Mouse (Mus musculus): ENCODE results near the gene Tmem190.

The Tmem190 gene

DNA sequence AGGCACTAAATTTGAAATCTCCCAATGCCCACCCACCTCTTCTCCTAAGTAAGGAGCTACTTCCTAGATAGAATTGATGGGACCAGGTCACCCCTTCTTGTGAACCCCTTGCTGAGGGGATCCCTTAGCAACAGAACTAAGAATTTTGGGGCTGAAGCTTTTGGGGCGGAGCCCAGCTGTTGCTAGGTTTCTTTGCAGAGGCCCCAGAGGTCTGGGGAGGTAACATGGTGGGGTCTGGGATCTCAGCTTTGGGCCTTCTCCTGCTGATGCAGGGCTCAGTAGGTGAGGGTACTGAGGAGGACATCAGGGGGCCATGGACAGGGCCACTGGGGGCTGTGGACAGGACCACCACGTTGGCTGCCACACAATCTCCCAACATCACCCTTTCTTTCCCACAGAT, at the start of gene Tmem190, which contains the start of gene Il11:
Gene Tmem190, plus strand, starts transcription at position 179 of the 400 bp plus-strand sequence.
Gene Il11, minus strand, starts transcription at position 101 of the 400 bp plus-strand sequence.
- DNase-seq (ENCODE audit: low spot score in 2 of 2), result no peak

DNA sequence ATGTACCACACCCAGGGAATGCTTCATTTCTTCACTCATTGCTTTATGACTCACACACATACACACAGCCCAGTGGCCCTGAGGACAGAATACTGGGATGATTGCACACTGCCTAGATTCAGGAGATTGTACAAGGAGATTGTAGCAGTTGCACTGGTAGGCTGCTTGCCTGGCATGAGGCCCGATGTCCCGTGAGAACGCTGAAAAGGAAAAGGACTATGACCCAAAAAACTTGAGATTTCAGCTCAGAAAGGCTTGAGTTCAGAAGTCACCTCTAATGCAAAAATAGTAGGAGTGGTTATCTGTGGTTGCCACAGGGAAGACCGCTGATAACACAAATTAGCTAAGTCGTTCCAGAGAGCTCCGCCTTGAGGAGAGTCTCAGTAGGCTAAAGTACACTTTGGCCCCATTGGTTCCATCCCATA, 49.8 kb upstream of the Tmem190 start:
- no peak for DNase-seq (ENCODE audit: low spot score in 2 of 2)

DNA sequence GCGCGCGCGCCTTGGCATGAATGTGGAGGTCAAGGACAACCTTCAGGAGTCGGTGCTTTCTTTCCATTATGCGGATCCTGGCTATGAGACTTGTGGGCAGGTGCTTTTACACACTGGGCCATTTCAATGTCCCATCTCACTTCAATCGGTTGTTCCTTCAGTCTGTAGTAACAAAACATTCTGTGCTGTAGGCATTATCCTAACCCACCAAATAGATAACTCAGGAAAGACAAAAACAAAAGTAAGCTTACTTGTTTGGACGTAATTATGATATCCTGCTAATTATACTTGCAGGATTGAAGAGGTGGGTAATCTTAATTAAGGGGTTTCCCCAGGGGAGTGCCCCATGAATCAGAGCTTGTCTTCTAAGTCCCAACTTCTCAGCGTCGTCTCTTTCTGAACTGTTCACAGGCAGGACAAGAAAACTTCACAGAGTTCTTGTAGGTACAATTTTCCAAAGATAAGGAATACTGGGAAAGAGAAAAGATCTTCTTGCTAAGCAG, 43.6 kb upstream of the Tmem190 start:
- no peak for DNase-seq (ENCODE audit: low spot score in 2 of 2)

DNA sequence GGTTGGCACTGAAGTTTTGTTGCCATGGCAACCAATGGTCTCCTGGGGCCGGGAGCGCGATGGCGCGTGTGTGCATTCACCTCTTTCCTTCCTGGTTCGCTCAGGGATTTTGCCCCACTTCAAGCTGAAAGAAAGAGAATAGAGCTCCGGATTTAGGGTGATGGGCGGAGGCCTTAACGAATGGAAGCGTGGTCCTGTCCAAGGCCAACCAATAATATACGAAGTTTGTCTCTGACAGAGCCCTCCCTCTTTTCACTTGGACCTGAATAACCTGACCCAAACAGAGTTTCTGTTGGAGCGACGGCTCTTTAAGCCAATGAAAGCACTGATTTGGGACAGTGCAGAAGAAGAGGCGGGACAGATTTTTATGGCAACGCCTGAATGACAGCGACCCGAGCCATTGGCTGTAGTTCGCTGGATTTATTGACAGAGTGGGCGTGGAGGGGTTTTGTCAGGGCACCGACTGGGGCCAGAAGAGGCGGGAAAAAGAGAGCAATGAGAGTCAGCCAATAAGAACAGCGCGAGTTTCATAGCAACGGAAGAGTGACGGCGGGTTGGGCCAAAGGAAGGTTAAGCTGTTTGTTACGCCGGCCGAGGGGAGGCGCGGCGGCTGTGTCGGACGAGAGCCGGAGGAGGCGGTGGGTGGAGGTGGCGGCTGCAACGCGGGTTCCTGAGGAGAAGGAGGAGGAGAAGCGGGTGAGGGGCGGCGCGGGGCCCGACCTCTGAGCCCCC, 43.0 kb upstream of the Tmem190 start, which contains the start of gene Kmt5c:
Gene Kmt5c, plus strand, starts transcription at position 572 of the 732 bp plus-strand sequence.
- peak; percentile 97 to 98 for DNase-seq (ENCODE audit: low spot score in 2 of 2)

DNA sequence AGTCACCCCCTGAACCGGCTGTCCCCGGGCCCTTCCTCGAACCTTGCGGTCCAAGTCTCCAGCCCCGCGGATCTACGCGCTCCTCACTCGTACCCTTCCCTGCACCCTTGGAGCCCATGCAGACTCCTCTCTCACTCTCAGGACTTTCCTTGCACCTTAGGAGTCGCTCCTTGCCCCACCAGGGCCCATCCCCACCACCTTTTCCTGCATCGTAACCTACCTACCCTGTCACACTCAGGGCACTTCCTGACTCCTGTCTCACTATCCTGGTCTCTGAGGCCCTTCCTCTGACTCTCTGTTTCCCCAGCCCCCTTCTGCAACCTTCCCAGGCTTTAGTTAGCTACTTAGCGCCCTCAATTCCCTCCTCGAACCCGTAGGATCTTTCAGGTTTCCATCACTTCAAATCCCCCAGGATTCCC, 42.4 kb upstream of the Tmem190 start:
- peak in 1 of 2 experiments; percentile 14 for DNase-seq (ENCODE audit: low spot score in 2 of 2)

DNA sequence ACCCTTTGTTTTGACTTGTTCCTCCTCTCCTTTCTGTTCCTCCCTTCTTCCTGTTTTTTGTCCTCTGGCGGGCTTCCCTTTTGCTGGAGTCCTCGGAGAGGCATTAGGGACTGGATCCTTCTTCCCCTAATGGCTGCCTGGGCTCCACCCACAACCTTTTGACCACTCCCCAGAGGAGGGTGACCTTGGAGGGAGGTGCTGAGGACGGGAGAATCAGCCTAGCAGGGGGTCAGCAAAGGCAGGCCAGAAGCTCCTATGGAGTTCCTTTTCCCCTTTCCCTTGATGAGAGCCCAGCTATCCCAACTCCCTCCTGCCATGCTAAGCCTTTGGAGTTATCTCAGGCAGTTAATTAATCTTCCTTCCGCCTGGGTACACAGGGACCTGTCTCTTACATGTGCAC, 41.6 kb upstream of the Tmem190 start:
- peak; percentile 46 to 65 for DNase-seq (ENCODE audit: low spot score in 2 of 2)

DNA sequence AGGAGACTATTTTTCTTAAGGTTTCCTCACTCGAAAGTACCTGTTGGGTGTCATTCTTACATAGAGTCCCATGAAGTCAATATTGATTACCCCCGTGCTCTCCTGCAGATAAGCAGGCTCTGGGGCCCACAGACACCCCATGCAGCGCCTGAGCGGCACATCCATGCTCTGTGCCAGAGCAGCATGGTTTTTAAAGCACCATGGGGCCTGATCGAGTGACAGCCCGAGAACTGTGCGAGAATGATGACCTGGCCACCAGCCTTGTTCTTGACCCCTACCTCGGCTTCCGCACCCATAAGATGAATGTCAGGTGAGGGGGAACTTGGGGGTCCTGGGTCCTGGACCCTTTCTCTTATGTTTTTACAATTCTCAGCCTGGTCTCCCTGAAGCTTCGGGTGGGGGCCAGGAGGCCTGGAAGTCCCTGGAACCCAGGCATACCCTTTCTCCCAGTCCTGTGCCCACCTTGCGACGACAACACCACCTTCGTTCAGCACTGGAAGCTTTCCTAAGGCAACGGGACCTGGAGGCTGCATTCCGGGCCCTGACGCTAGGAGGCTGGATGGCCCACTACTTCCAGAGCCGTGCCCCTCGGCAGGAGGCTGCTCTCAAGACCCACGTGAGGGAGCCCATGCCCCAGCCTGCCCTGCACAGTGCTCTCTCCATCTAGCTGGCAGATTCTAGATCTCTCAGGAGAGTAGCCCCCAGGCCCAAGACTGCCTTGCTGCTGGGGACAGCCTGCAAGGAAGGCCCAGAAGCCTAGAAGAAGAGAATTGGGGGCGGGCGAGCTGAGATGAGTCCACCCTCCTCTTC, 40.9 kb upstream of the Tmem190 start:
- DNase-seq (ENCODE audit: low spot score in 2 of 2), result no peak

DNA sequence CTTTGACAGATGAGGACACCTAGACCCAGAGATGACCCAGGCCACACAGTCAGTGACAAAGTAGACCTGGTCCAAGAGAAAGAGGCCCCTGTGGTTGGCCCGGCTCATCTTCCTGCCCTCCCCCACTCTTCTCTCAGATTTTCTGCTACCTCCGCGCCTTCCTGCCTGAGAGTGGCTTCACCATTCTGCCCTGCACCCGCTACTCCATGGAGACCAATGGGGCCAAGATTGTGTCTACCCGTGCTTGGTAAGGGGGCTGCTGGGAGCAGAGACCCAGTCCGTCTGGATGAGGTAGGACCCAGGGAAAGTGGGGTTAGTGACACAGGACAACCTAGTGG, 40.3 kb upstream of the Tmem190 start:
- no peak for DNase-seq (ENCODE audit: low spot score in 2 of 2)

DNA sequence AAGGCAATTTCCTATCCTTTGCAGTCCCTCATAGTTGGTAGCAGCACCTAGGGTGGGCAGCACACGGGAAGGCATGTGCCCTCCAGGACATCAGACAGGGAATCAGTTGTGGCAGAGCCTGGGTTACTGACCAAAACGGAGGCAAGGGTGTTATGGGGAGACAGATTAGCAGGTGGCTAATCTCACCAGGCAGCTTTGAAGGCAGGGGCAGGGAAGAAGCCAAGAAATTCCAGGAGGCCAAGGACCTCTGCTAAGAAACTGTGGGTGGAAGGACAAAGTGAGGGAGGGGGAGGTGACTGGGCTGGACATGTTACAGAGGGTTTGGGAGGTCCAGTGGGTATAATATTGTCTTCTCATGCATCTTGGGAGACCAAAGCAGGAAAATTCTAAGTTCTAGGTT, 39.4 kb upstream of the Tmem190 start:
- no peak for DNase-seq (ENCODE audit: low spot score in 2 of 2)

DNA sequence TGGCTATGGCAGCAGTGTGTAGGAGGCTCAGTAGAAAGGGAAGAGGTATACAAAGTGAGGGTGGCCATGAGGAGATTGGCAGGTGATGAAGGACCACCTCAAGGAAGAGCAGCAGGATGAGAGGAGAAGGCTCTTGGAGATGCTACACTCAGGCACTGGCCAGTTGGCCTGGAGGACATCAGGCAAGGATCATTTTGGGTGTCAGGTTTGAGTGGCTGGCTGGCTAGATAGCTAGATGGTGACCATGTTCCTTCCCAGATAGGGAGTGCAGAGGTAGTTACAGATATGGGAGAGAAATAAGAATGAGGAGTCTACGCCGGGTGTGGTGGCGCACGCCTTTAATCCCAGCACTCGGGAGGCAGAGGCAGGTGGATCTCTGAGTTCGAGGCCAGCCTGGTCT, 37.9 kb upstream of the Tmem190 start:
- no peak for DNase-seq (ENCODE audit: low spot score in 2 of 2)

DNA sequence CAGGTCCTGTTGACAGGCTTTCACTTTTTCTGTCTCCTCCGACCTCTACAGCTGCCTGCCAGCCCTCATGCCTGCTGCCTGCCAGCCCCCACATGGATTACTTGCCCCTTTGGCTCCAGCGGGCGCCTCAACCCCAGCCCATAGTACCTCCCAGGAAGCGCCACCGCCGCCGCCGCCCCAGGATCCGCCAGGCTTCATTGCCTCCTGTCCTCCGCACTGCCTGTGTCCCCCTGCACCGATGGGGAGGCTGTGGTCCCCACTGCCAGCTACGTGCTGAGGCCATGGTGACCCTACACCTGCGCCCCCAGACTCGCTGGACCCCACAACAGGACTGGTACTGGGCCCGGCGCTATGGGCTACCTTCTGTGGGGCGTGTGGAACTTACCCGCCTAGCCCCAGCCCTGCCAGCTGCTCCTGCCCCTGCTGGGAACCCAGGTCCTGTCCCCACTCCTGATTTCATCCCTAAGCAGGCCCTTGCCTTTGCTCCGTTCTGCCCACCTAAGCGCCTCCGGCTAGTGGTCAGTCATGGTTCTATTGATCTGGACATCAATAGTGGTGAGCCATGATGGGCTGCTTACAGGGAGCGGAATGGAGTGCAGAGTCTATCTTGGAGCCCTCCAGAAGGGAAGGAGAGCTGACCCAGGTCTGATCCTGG, 36.3 kb upstream of the Tmem190 start:
- no peak for DNase-seq (ENCODE audit: low spot score in 2 of 2)

DNA sequence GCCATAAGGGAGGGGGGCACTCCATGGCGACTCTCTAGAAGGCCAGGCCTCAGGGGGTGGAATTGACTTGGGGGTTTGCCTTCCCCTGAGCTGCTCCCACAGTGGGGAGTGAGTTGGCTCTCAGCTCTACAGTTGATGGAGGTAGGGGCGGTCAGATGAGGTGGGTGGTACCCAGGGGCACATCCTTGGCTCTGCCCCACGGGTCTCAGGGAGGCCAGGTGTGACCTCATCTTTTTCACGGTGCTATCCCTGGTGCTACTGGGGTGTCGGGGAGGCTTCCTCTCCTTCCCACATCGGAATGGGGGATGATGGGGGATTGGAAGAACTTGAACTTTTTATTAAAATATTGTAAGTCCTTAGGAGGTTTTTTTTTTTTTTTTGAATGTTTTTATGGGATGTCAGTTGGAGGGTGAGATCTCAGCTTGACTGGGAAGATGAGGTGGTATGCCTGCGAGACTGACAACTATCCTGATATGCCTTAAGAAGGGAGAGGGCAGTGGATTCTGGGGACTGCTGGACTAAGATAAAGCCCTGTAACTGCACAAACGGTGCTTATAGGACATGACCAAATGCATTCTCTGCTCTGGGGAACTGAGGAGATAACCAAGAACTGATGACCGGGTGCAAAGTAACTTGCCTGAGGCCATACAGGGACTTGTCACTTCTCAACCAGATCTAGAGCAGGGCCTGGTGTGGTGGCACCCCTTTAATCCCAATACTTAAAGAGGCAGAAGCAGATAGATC, 35.4 kb upstream of the Tmem190 start:
- DNase-seq (ENCODE audit: low spot score in 2 of 2), result no peak

DNA sequence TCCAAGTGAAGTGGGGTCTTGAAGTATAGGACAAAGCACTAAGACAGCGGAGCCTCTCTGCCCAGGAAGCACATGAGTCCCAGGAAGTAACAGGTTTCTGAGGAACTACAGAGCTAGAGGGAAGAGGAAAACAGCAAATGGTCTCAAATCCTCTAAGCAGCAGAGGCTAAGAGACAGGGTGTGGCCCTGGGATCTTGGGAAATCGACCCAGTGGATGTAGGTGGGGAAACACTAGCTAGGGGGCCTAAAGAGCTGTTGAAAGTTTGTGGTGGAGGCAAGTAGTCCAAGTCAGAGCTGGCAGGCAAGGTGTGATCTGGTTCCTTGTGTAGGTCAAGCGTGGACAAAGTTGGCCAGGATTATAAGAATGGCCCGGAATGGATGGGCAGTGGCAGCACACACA, 34.4 kb upstream of the Tmem190 start:
- no peak for DNase-seq (ENCODE audit: low spot score in 2 of 2)

DNA sequence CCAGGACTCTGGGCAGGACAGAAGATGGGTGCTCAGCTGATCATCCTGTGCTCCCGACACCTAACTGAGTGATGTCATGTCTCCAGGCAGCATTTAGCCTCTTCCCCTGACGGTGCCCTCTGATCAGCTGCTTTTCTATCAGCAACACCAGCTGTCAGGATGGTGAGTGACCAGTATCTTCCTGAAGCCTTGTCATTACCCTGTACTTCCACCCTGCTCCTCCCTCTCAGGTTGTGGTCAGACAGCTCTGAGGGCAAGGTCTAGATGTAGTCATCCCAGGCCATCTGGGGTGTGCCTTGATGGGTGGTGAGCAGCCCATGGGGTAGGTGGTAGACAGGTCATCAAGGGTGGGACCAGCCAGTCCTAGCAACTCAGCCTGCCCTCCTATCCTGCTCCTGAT, 33.6 kb upstream of the Tmem190 start:
- no peak for DNase-seq (ENCODE audit: low spot score in 2 of 2)

DNA sequence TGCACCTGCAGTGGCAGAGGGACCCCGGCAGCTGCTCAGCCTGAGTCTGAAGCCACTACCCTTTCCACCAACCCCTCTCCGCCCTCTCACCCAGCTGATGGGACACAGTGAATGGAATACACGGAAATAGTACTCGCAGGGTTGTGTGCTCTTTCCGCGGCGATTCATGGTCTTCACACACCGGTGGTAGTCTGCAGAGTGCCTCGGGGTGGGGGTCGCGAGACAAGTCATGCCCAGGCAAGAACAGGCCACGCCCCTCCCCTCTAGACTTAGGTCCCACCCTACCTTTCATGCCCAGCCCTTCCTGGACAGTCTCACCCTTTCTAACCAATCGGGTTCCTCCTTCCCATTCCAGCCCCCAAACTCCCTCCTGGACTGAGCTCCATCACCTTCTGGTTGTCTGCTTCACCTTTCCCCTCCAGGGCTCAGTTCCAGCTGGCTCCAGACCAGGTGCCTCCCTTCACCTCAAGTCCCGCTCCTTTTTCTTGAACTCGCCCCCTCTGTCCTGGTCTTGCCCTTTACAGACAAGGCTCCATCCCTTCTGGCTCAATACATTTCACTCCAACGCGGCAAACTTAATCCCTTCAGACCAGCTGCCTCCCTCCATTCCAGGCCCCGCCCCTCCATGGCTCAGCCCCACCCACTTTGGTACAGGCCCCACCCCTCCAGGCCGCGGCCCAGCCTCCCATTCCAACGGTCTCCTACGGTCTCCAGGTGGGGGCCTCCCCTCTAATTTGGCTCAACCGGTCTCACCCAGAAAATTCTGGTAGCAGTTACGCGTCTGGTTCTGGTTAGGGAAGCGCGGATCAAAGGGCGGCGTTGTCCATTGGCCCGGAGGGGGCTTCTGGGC, 30.5 kb upstream of the Tmem190 start:
- DNase-seq (ENCODE audit: low spot score in 2 of 2), result peak; percentile 26 to 34

DNA sequence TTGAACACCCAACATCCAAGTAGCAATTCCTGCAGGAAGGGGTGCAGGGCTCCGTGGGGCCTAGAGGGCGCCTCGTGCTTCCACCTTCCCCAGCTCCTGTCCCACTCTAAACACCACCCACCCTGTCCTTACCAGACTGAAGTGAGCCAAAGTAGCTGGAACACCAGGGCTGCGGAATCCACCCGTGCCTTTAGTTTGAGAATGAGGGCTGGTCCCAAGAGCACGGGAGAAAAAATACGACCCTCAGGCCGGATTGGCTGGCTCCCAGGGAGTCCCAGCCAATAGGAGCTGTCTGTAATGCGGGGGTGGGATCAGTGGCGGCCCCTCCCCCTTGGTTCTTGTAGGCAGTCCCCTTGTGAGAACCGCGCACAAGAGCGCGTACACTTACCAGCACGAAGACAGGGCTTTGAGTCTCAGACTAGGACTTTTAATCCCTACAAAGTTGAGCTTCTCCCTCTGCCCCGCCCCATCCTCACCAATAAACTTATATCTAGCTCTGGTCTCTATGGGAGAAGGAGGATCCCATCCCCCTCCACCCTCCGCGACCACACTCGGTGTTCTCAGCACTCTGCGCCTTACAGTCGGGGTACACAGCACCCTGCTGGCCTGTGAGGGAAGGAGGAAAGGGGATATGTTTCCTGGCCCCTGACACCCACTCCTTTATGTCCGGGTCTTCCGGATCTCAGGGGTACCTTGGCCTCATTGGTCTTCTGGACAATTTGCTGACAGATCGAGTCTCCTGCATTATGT, 29.7 kb upstream of the Tmem190 start, which contains the start of gene Cox6b2:
Gene Cox6b2, minus strand, starts transcription at position 274 of the 750 bp plus-strand sequence.
- peak; percentile 57 to 75 for DNase-seq (ENCODE audit: low spot score in 2 of 2)

DNA sequence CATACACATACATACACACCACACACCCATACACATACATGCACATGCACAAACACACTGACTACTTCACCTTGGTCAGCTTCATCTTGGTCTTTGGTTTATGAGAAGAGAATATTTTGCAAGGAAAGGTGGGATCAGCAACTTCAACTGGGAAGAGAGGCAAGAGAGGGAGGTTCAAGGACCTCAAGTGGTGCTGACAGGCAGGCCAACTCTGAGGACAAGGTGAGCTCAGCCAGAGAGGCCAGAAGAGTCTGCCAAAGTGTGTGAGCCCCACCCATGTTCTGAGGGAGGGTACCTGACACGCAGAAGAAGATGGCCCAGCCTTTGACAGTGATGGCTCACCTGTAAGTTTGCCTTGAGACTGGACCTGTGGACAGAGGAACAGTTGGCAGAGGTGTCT, 23.1 kb upstream of the Tmem190 start:
- DNase-seq (ENCODE audit: low spot score in 2 of 2), result no peak

DNA sequence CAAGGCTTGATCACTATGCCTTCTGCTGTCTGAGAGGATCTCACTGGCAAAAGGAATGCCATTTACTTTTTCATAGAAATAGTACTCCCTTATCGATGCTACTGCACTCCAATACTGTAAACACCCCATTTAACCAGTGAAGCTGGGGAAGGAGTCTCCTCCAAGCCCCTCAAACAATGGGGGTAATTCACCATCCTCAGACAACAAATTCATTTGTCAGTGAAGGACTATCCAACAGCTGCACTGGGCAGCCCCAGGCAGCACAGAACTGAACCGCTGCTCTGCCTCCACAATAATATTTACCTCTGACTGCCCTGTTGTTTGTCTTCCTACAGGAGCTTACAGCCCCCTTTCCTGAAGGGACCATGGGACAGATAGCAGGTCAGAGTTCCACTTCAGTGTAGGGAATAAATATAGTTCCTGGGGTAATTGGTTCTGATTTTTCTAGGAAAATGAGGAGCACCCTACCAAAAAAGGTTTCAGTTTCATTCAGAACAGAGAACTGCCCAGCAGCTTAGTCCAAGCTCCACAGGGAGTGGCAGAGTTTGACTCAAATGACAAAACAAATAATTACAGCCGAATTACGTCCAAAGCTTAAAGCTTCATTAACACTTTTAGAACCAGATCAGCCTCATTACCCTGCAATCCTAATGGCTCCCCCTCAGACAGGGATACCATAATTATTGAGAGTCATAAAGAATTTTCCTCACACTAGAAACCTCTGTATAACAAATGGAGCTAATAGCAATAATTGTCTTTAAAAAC, 17.6 kb upstream of the Tmem190 start:
- no peak for DNase-seq (ENCODE audit: low spot score in 2 of 2)

DNA sequence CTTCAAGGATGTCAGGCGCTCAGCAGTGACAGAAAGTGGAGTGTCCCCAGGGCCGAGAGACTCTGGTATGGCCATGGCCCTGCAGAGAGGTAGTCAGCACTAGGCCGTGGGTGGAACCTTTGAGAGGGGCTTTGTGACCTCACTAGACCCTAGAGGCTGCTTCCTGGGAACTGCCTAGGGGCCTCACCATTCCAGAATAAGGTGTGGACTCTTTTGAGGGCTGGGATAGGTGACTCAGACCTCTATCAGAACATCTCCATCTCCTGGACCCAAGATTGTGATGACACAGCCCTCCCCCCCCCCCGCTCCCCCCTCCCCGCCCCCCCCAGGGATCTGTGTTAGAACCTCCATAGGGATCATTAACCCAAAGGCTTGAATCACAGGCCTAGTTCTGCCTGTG, 11.5 kb upstream of the Tmem190 start, which contains the start of gene Fam71e2:
Gene Fam71e2, minus strand, starts transcription at position 101 of the 400 bp plus-strand sequence.
- no peak for DNase-seq (ENCODE audit: low spot score in 2 of 2)
